Mouse (Mus musculus) cortical plate, adult 2 months (tissue): ENCODE data around the gene Wars2.

Experiments
- CTCF ChIP-seq: fragments of 200-500 bp; IDR thresholded peaks from 2 replicates; pipeline ENCODE4 v1.5.1; 2011; ENCODE audit warnings: mild to moderate bottlenecking, control low read depth, low read length; ENCODE audit not compliant: insufficient read depth; ENCODE audit errors: extremely low read depth
- POLR2A ChIP-seq: fragments of 200-500 bp; IDR thresholded peaks from 2 replicates; pipeline ENCODE4 v1.6.1; 2011; ENCODE audit warnings: mild to moderate bottlenecking, low read length, control low read depth; ENCODE audit not compliant: insufficient read depth; ENCODE audit errors: extremely low read depth

GRCm38 (mm10) chr3:99130521-99130920 is 10.3 kb upstream of the Wars2 start:
- no peak for TF ChIP-seq CTCF
- no peak for TF ChIP-seq POLR2A
